Mouse (Mus musculus) ES-Bruce4 (cell line): ENCODE data around the gene Rab27a. TPM values are rescaled to one million over a fixed set of nuclear protein-coding genes. Genes with fewer than 3 reads are reported as not detected.
A peak's percentile ranks its signal among the peaks of the same experiment; 100 is the strongest.

Source experiments
- H3K27ac ChIP-seq: 2 replicates; pipeline ENCODE4 v1.5.1; 2012; ENCODE audit warnings: low read length, inconsistent platforms; ENCODE audit not compliant: insufficient read depth
- H3K27me3 ChIP-seq: 2 replicates; pipeline ENCODE4 v1.6.1; 2012; ENCODE audit warnings: mild to moderate bottlenecking, low read length, inconsistent platforms; ENCODE audit not compliant: control insufficient read depth, poor library complexity, insufficient read depth, severe bottlenecking
- H3K36me3 ChIP-seq: 2 replicates; pipeline ENCODE4 v1.6.1; 2012; ENCODE audit warnings: inconsistent platforms, mild to moderate bottlenecking, low read length, moderate library complexity; ENCODE audit not compliant: control insufficient read depth, poor library complexity, insufficient read depth, severe bottlenecking
- H3K4me1 ChIP-seq: one replicate; pipeline ENCODE4 v1.8.1; 2011; ENCODE audit warnings: low read length; ENCODE audit not compliant: control insufficient read depth, insufficient read depth
- H3K4me3 ChIP-seq: 2 replicates; pipeline ENCODE4 v1.5.1; 2011; ENCODE audit warnings: low read depth, mild to moderate bottlenecking, low read length
- H3K9ac ChIP-seq: 2 replicates; pipeline ENCODE4 v1.6.1; 2012; ENCODE audit warnings: low read depth, mild to moderate bottlenecking, inconsistent platforms; ENCODE audit not compliant: poor library complexity, severe bottlenecking
- H3K9me3 ChIP-seq: replicated peaks from 2 replicates; pipeline ENCODE4 v1.6.1; 2012; ENCODE audit warnings: mild to moderate bottlenecking, low read length, inconsistent platforms; ENCODE audit not compliant: control insufficient read depth, poor library complexity, insufficient read depth, severe bottlenecking
- CTCF ChIP-seq: IDR thresholded peaks from one replicate; pipeline ENCODE4 v1.8.1; 2011; ENCODE audit warnings: low read depth, low read length
- EP300 ChIP-seq: IDR thresholded peaks from 2 replicates; pipeline ENCODE4 v1.6.1; 2011; ENCODE audit warnings: low read depth, low read length; ENCODE audit not compliant: insufficient read depth
- POLR2A ChIP-seq: IDR thresholded peaks from one replicate; pipeline ENCODE4 v1.8.1; 2011; ENCODE audit warnings: low read length; ENCODE audit not compliant: insufficient read depth
- polyA plus RNA-seq: library from polyadenylated mRNA; stranded (reverse); fragments of >200 nt; gene quantifications from 2 replicates; pipeline ENCODE4 v1.2.4, GENCODE M21; 2011; ENCODE audit warnings: low read depth; ENCODE audit not compliant: missing spikeins, insufficient read depth, insufficient read length

Rab27a gene
- polyA plus RNA-seq, 1 experiment: 18.2 TPM

- no peak overlapping the region for H3K4me3 ChIP-seq
- TF ChIP-seq CTCF (no peak), POLR2A (no peak), EP300 (no peak)
- H3K9me3 ChIP-seq: no peaks in the 10 kb centered on the region
- H3K9ac ChIP-seq: no peak overlapping the region
- H3K36me3 ChIP-seq: no peaks in the 10 kb centered on the region
- H3K4me1 ChIP-seq: no peaks in the 10 kb centered on the region
- no peak overlapping the region for H3K27ac ChIP-seq
- H3K27me3 ChIP-seq: no peaks in the 10 kb centered on the region
Observed at GRCm38 (mm10) chr9:73049833-73050232, 5.2 kb downstream of the Rab27a start.

- Histone ChIP-seq H3K27ac (no peak overlapping the region), H3K9ac (no peak overlapping the region), H3K4me3 (no peak overlapping the region), H3K4me1 (no peaks in the 10 kb centered on the region), H3K9me3 (no peaks in the 10 kb centered on the region), H3K27me3 (no peaks in the 10 kb centered on the region), H3K36me3 (no peaks in the 10 kb centered on the region)
- TF ChIP-seq POLR2A: no peak
- TF ChIP-seq EP300: no peak
- TF ChIP-seq CTCF: no peak
Observed at GRCm38 (mm10) chr9:73050606-73051005, 6.0 kb downstream of the Rab27a start.

GRCm38 (mm10) chr9:73055441-73055911 is 10.8 kb downstream of the Rab27a start:
- peak overlapping the region; percentile 73 for H3K27ac ChIP-seq
- TF ChIP-seq EP300 (0 out of 2 replicates have a peak, but pooled peaks have one; percentile 39), CTCF (no peak), POLR2A (no peak)

GRCm38 (mm10) chr9:73059224-73059623 is 14.6 kb downstream of the Rab27a start:
- no peak for TF ChIP-seq CTCF
- no peak for TF ChIP-seq EP300
- no peak for TF ChIP-seq POLR2A
- no peaks in the 10 kb centered on the region for H3K9me3 ChIP-seq

More at GRCm38 (mm10) chr9:73055441-73055911, 10.8 kb downstream of the Rab27a start:
- no peaks in the 10 kb centered on the region for H3K9me3 ChIP-seq
- no peaks in the 10 kb centered on the region for H3K27me3 ChIP-seq
- H3K9ac ChIP-seq: peak overlapping the region; percentile 21; the same call in 1 of the 2 replicates
- peaks cover 4% of the 10 kb centered on the region for H3K4me1 ChIP-seq
- H3K36me3 ChIP-seq: no peaks in the 10 kb centered on the region
- H3K4me3 ChIP-seq: no peak overlapping the region

GRCm38 (mm10) chr9:73063621-73064290 is 19.1 kb downstream of the Rab27a start:
- peaks cover 10% of the 10 kb centered on the region for H3K4me1 ChIP-seq
- H3K27ac ChIP-seq: no peak overlapping the region
- no peaks in the 10 kb centered on the region for H3K27me3 ChIP-seq

More at GRCm38 (mm10) chr9:73059224-73059623, 14.6 kb downstream of the Rab27a start:
- H3K27me3 ChIP-seq: no peaks in the 10 kb centered on the region
- H3K27ac ChIP-seq: no peak overlapping the region
- no peak overlapping the region for H3K9ac ChIP-seq
- H3K36me3 ChIP-seq: no peaks in the 10 kb centered on the region
- H3K4me3 ChIP-seq: no peak overlapping the region
- peaks cover 6% of the 10 kb centered on the region for H3K4me1 ChIP-seq

GRCm38 (mm10) chr9:73067086-73067485 is 22.4 kb downstream of the Rab27a start:
- Histone ChIP-seq H3K4me3 (0 out of 2 replicates have a peak overlapping the region, but pooled peaks have one; percentile 21), H3K4me1 (peaks cover 14% of the 10 kb centered on the region), H3K36me3 (no peaks in the 10 kb centered on the region), H3K27ac (peak overlapping the region; percentile 57), H3K9me3 (no peaks in the 10 kb centered on the region), H3K27me3 (no peaks in the 10 kb centered on the region), H3K9ac (peak overlapping the region; percentile 39; the same call in 1 of the 2 replicates)
- TF ChIP-seq POLR2A (peak; percentile 11), EP300 (no peak)

More at GRCm38 (mm10) chr9:73063621-73064290, 19.1 kb downstream of the Rab27a start:
- H3K9me3 ChIP-seq: no peaks in the 10 kb centered on the region
- no peak overlapping the region for H3K9ac ChIP-seq
- H3K36me3 ChIP-seq: no peaks in the 10 kb centered on the region
- peak; percentile 34 for TF ChIP-seq POLR2A
- no peak for TF ChIP-seq EP300
- peak overlapping the region; percentile 4; the same call in 1 of the 2 replicates for H3K4me3 ChIP-seq
